Comparison of ENCODE assay signal across 15 mouse cellular contexts in genomic region chr1:27062311-27062710, GRCm38 (mm10).
DNase-seq lines count a peak whose midpoint lies in the region; ATAC-seq and TF ChIP-seq lines count a peak whose summit lies in the region.
"Had no signal": no experiment of that assay in that cellular context is flagged by ENCODE, and none has a peak within 500 bp of the region (broad histone marks: within the 10 kb centered on the region; RNA-seq: fewer than 3 reads in every experiment).

No protein-coding gene starts in this region.

- DNase-seq in cerebellum, postnatal 10 days, result peak; percentile 58 to 61
- DNase-seq in cerebellum, adult 11-12 months, result no peak
- DNase-seq in heart, postnatal 10 days, result peak; percentile 2 to 4
- no peak for DNase-seq in heart, adult 18-20 months
- DNase-seq in midbrain, postnatal 0 days (ENCODE audit: low spot score), result peak; percentile 14
- no peak for DNase-seq in liver, embryonic 11.5 days (ENCODE audit: low spot score)
- DNase-seq: cerebellum, adult 18-20 months; kidney, adult 9 months; lung, adult 2 months; thymus, postnatal 14 days had no signal

- TF ChIP-seq POLR2A in myocyte (IDR thresholded peaks at IDR 0.05; ENCODE audit: insufficient read length, low read depth), result no peak

- intact Hi-C loops in heart, postnatal 10 days (cut with DNase I), result no loop called here

- no peak for TF ChIP-seq CTCF in midbrain, postnatal 0 days (IDR thresholded peaks at IDR 0.05)

- H3K79me2 ChIP-seq in myocyte (ENCODE audit: control insufficient read depth, insufficient read depth), result no peaks in the 10 kb centered on the region

- H3K9me3 ChIP-seq in midbrain, postnatal 0 days (ENCODE audit: low read length), result no peaks in the 10 kb centered on the region
- H3K9me3 ChIP-seq in midbrain, embryonic 13.5 days, result no peaks in the 10 kb centered on the region
- H3K9me3 ChIP-seq in liver, embryonic 11.5 days (ENCODE audit: control insufficient read depth, low read length), result no peaks in the 10 kb centered on the region
- H3K9me3 ChIP-seq: embryonic facial prominence, embryonic 12.5 days; hindbrain, embryonic 13.5 days had no signal

- no peak overlapping the region for H3K9ac ChIP-seq in midbrain, postnatal 0 days (replicated peaks; ENCODE audit: low read length, poor library complexity, severe bottlenecking)
- no peak overlapping the region for H3K9ac ChIP-seq in midbrain, embryonic 13.5 days (replicated peaks)
- no peak overlapping the region for H3K9ac ChIP-seq in liver, embryonic 11.5 days (ENCODE audit: low read depth, low read length)
- H3K9ac ChIP-seq: embryonic facial prominence, embryonic 12.5 days; heart, embryonic 13.5 days; hindbrain, embryonic 13.5 days had no signal

- no peak overlapping the region for H3K4me3 ChIP-seq in midbrain, postnatal 0 days (ENCODE audit: low read depth, low read length)
- no peak overlapping the region for H3K4me3 ChIP-seq in midbrain, embryonic 13.5 days (replicated peaks)
- H3K4me3 ChIP-seq in myocyte, result no peak overlapping the region
- H3K4me3 ChIP-seq in liver, embryonic 11.5 days (ENCODE audit: low read depth, low read length), result no peak overlapping the region
- H3K4me3 ChIP-seq: embryonic facial prominence, embryonic 12.5 days; heart, embryonic 13.5 days; hindbrain, embryonic 13.5 days had no signal

- WGBS in midbrain, postnatal 0 days, result 77% methylated on average over 3 of the region's 3 CpGs
- 89% methylated on average over 3 of the region's 3 CpGs for WGBS in midbrain, embryonic 13.5 days
- WGBS in liver, embryonic 11.5 days, result 70% methylated on average over 3 of the region's 3 CpGs

- no peak for ATAC-seq in midbrain, postnatal 0 days (ENCODE audit: low FRiP score)
- ATAC-seq in midbrain, embryonic 13.5 days, result no peak
- ATAC-seq in liver, embryonic 11.5 days (replicated peaks; ENCODE audit: low FRiP score), result no peak

- no peak overlapping the region for H3K27ac ChIP-seq in midbrain, postnatal 0 days (ENCODE audit: low read depth, low read length)
- H3K27ac ChIP-seq in midbrain, embryonic 13.5 days, result no peak overlapping the region
- H3K27ac ChIP-seq in liver, embryonic 11.5 days (ENCODE audit: low read depth, low read length), result no peak overlapping the region
- H3K27ac ChIP-seq: embryonic facial prominence, embryonic 12.5 days; heart, embryonic 13.5 days; hindbrain, embryonic 13.5 days had no signal

- H3ac ChIP-seq in myocyte (ENCODE audit: control insufficient read depth, insufficient read length), result no peak overlapping the region

- no peaks in the 10 kb centered on the region for H3K36me3 ChIP-seq in midbrain, postnatal 0 days (ENCODE audit: insufficient read depth, low read length)
- no peaks in the 10 kb centered on the region for H3K36me3 ChIP-seq in midbrain, embryonic 13.5 days
- no peaks in the 10 kb centered on the region for H3K36me3 ChIP-seq in myocyte (ENCODE audit: control insufficient read depth, insufficient read depth)
- H3K36me3 ChIP-seq in liver, embryonic 11.5 days (ENCODE audit: control insufficient read depth, insufficient read depth, low read length), result no peaks in the 10 kb centered on the region
- H3K36me3 ChIP-seq: embryonic facial prominence, embryonic 12.5 days; heart, embryonic 13.5 days; hindbrain, embryonic 13.5 days had no signal

- H3K4me2 ChIP-seq in midbrain, postnatal 0 days (ENCODE audit: low read depth, low read length, poor library complexity, severe bottlenecking), result no peak overlapping the region
- H3K4me2 ChIP-seq in midbrain, embryonic 13.5 days (replicated peaks), result no peak overlapping the region
- H3K4me2 ChIP-seq in myocyte (ENCODE audit: low read depth), result no peak overlapping the region
- no peak overlapping the region for H3K4me2 ChIP-seq in liver, embryonic 11.5 days
- H3K4me2 ChIP-seq: embryonic facial prominence, embryonic 12.5 days; heart, embryonic 13.5 days; hindbrain, embryonic 13.5 days had no signal

- no peaks in the 10 kb centered on the region for H3K27me3 ChIP-seq in midbrain, postnatal 0 days (ENCODE audit: insufficient read depth, low read length)
- H3K27me3 ChIP-seq in midbrain, embryonic 13.5 days, result no peaks in the 10 kb centered on the region
- no peaks in the 10 kb centered on the region for H3K27me3 ChIP-seq in myocyte (ENCODE audit: control insufficient read depth, insufficient read depth, insufficient read length)
- H3K27me3 ChIP-seq in liver, embryonic 11.5 days (replicated peaks; ENCODE audit: control insufficient read depth, insufficient read depth, low read length), result no peaks in the 10 kb centered on the region
- H3K27me3 ChIP-seq: embryonic facial prominence, embryonic 12.5 days; heart, embryonic 13.5 days; hindbrain, embryonic 13.5 days had no signal

- no peaks in the 10 kb centered on the region for H3K4me1 ChIP-seq in midbrain, postnatal 0 days (ENCODE audit: insufficient read depth, low read length)
- H3K4me1 ChIP-seq in midbrain, embryonic 13.5 days (replicated peaks), result no peaks in the 10 kb centered on the region
- no peaks in the 10 kb centered on the region for H3K4me1 ChIP-seq in liver, embryonic 11.5 days (replicated peaks; ENCODE audit: control insufficient read depth, insufficient read depth, low read length)
- H3K4me1 ChIP-seq: embryonic facial prominence, embryonic 12.5 days; heart, embryonic 13.5 days; hindbrain, embryonic 13.5 days had no signal

TF ChIP-seq in myocyte, 11 proteins besides CTCF, POLR2A, EP300 and RAD21:
- no peak for TF ChIP-seq USF1 (IDR thresholded peaks at IDR 0.05; ENCODE audit: low read depth)
- TF ChIP-seq CEBPB (IDR thresholded peaks at IDR 0.05; ENCODE audit: insufficient read depth, poor library complexity, severe bottlenecking), result 0 out of 2 replicates have a peak, but pooled peaks have one; percentile 10

Comparison
In these comparisons a context has a peak if more than half of its experiments do, and no peak if none do; other contexts are left out.
1. DNase-seq: peak in cerebellum, postnatal 10 days (2 of 2), heart, postnatal 10 days (2 of 2) and midbrain, postnatal 0 days (single experiment); none in cerebellum, adult 11-12 months (single experiment), heart, adult 18-20 months (0 of 2) and liver, embryonic 11.5 days (single experiment).